Mouse (Mus musculus) embryonic facial prominence, embryonic 10.5 days (tissue): Measurements from ENCODE around the gene Ppp6r3. TPM values are rescaled to one million over a fixed set of nuclear protein-coding genes. Genes with fewer than 3 reads are reported as not detected.
"Not testable (repeated sequence)": the region's sequence is repeated elsewhere in the genome, so short reads cannot be mapped to it uniquely, and the experiment has no call there.

Source experiments
- DNase-seq: peaks from one replicate; pipeline ENCODE4 v3.0.0-alpha.2; 2017; ENCODE audit warnings: low spot score
- H3K27ac ChIP-seq: fragments of 300-500 bp; sonication (generic); replicated peaks from 2 replicates; pipeline ENCODE4 v1.5.1; 2016; ENCODE audit warnings: mild to moderate bottlenecking
- H3K27me3 ChIP-seq: fragments of 300-500 bp; sonication (generic); replicated peaks from 2 replicates; pipeline ENCODE4 v1.6.1; 2016; ENCODE audit warnings: low read depth, mild to moderate bottlenecking; ENCODE audit not compliant: poor library complexity, severe bottlenecking
- H3K36me3 ChIP-seq: fragments of 300-500 bp; sonication (generic); replicated peaks from 2 replicates; pipeline ENCODE4 v1.6.1; 2016; ENCODE audit warnings: mild to moderate bottlenecking, moderate library complexity
- H3K4me1 ChIP-seq: fragments of 300-500 bp; sonication (generic); 2 replicates; pipeline ENCODE4 v1.6.1; 2016
- H3K4me3 ChIP-seq: fragments of 300-500 bp; sonication (generic); 2 replicates; pipeline ENCODE4 v1.5.1; 2016; ENCODE audit warnings: mild to moderate bottlenecking, moderate library complexity
- H3K9me3 ChIP-seq: fragments of 300-500 bp; sonication (generic); 2 replicates; pipeline ENCODE4 v1.6.1; 2016; ENCODE audit warnings: mild to moderate bottlenecking
- WGBS: fragments of 180-500 bp; shearing (Covaris S2); methylation state at CpG from one replicate; pipeline ENCODE4 v1.1.7; 2016; 5-methylcytosine and 5-hydroxymethylcytosine counted together
- polyA plus RNA-seq: library from polyadenylated mRNA; unstranded; fragments of >200 nt; fragmentation: Nextera tagmentation; extraction: Ambion mirVana; gene quantifications from 2 replicates; pipeline ENCODE4 v1.2.1, GENCODE M21; 2016

Ppp6r3 gene
- polyA plus RNA-seq, 1 experiment from 2014 or later: 70.6 TPM

- WGBS: 92% methylated on average over 7 of the region's 7 CpGs
- DNase-seq: no peak
- Histone ChIP-seq H3K36me3 (peaks cover 100% of the 10 kb centered on the region), H3K9me3 (no peaks in the 10 kb centered on the region), H3K4me3 (no peak overlapping the region), H3K4me1 (no peaks in the 10 kb centered on the region), H3K27ac (no peak overlapping the region), H3K27me3 (no peaks in the 10 kb centered on the region)
These were observed 18.0 kb upstream of the Ppp6r3 start for GRCm38 (mm10) chr19:3593379-3594055.

- WGBS: 96% methylated on average over 4 of the region's 4 CpGs
- Histone ChIP-seq H3K27me3 (no peaks in the 10 kb centered on the region), H3K4me3 (no peak overlapping the region), H3K36me3 (peaks cover 96% of the 10 kb centered on the region), H3K4me1 (no peaks in the 10 kb centered on the region), H3K27ac (no peak overlapping the region), H3K9me3 (no peaks in the 10 kb centered on the region)
- no peak for DNase-seq
These were observed 14.4 kb upstream of the Ppp6r3 start for GRCm38 (mm10) chr19:3589968-3590367.

GRCm38 (mm10) chr19:3589547-3589946, 14.0 kb upstream of the Ppp6r3 start:
- 84% methylated on average over 5 of the region's 5 CpGs for WGBS
- H3K9me3 ChIP-seq: no peaks in the 10 kb centered on the region
- no peaks in the 10 kb centered on the region for H3K27me3 ChIP-seq
- H3K4me1 ChIP-seq: no peaks in the 10 kb centered on the region
- H3K36me3 ChIP-seq: peaks cover 96% of the 10 kb centered on the region
- no peak overlapping the region for H3K27ac ChIP-seq
- DNase-seq: no peak
- H3K4me3 ChIP-seq: no peak overlapping the region

- not testable (repeated sequence) for H3K9me3 ChIP-seq, H3K4me3 ChIP-seq, H3K27ac ChIP-seq, H3K4me1 ChIP-seq, H3K27me3 ChIP-seq
- 97% methylated on average over 5 of the region's 5 CpGs for WGBS
- peak; percentile 21 for DNase-seq
- H3K36me3 ChIP-seq: peaks cover 96% of the 10 kb centered on the region
These were observed 12.2 kb upstream of the Ppp6r3 start for GRCm38 (mm10) chr19:3587729-3588128.

- Histone ChIP-seq H3K9me3 (no peaks in the 10 kb centered on the region), H3K27me3 (no peaks in the 10 kb centered on the region), H3K4me3 (no peak overlapping the region), H3K4me1 (no peaks in the 10 kb centered on the region), H3K36me3 (peaks cover 88% of the 10 kb centered on the region), H3K27ac (no peak overlapping the region)
- WGBS: 44% methylated on average over 1 of the region's 1 CpGs
- DNase-seq: peak; percentile 71
These were observed 11.0 kb upstream of the Ppp6r3 start for GRCm38 (mm10) chr19:3586540-3586939.

GRCm38 (mm10) chr19:3586026-3586425, 10.5 kb upstream of the Ppp6r3 start:
- no peak for DNase-seq
- Histone ChIP-seq H3K27ac (no peak overlapping the region), H3K9me3 (no peaks in the 10 kb centered on the region), H3K36me3 (peaks cover 83% of the 10 kb centered on the region), H3K4me1 (no peaks in the 10 kb centered on the region), H3K4me3 (no peak overlapping the region), H3K27me3 (no peaks in the 10 kb centered on the region)
- WGBS: 93% methylated on average over 9 of the region's 9 CpGs

GRCm38 (mm10) chr19:3581326-3581725, 5.8 kb upstream of the Ppp6r3 start:
- Histone ChIP-seq H3K4me1 (peaks cover 16% of the 10 kb centered on the region), H3K4me3 (no peak overlapping the region), H3K27me3 (no peaks in the 10 kb centered on the region), H3K9me3 (no peaks in the 10 kb centered on the region), H3K27ac (no peak overlapping the region), H3K36me3 (peaks cover 39% of the 10 kb centered on the region)
- 36% methylated on average over 7 of the region's 7 CpGs for WGBS
- peak; percentile 64 for DNase-seq

GRCm38 (mm10) chr19:3577911-3578290, 2.4 kb upstream of the Ppp6r3 start:
- H3K36me3 ChIP-seq: peaks cover 5% of the 10 kb centered on the region
- no peak for DNase-seq

GRCm38 (mm10) chr19:3577265-3577910, 1.8 kb upstream of the Ppp6r3 start:
- H3K9me3 ChIP-seq: no peaks in the 10 kb centered on the region
- peak overlapping the region; percentile 98 for H3K27ac ChIP-seq
- peak overlapping the region; percentile 88; the same call in 1 of the 2 replicates for H3K4me3 ChIP-seq
- peaks cover 3% of the 10 kb centered on the region; the same call in 1 of the 2 replicates for H3K36me3 ChIP-seq
- no peaks in the 10 kb centered on the region for H3K27me3 ChIP-seq
- WGBS: 78% methylated on average over 4 of the region's 4 CpGs
- peaks cover 32% of the 10 kb centered on the region for H3K4me1 ChIP-seq
- no peak for DNase-seq

More at GRCm38 (mm10) chr19:3577911-3578290, 2.4 kb upstream of the Ppp6r3 start:
- Histone ChIP-seq H3K27ac (no peak overlapping the region), H3K9me3 (no peaks in the 10 kb centered on the region), H3K27me3 (no peaks in the 10 kb centered on the region), H3K4me1 (peaks cover 32% of the 10 kb centered on the region), H3K4me3 (no peak overlapping the region)

GRCm38 (mm10) chr19:3576451-3577264, 1.1 kb upstream of the Ppp6r3 start:
- H3K4me1 ChIP-seq: peaks cover 32% of the 10 kb centered on the region
- 76% methylated on average over 5 of the region's 5 CpGs for WGBS
- no peaks in the 10 kb centered on the region for H3K9me3 ChIP-seq
- H3K4me3 ChIP-seq: peak overlapping the region; percentile 88
- no peak for DNase-seq
- peak overlapping the region; percentile 98 for H3K27ac ChIP-seq
- H3K27me3 ChIP-seq: no peaks in the 10 kb centered on the region
- H3K36me3 ChIP-seq: peaks cover 8% of the 10 kb centered on the region; the same call in 1 of the 2 replicates

GRCm38 (mm10) chr19:3575276-3575631, 295 bp downstream of the Ppp6r3 start:
- Histone ChIP-seq H3K27me3 (no peaks in the 10 kb centered on the region), H3K27ac (peak overlapping the region; percentile 98), H3K4me3 (peak overlapping the region; percentile 88), H3K9me3 (no peaks in the 10 kb centered on the region), H3K4me1 (peaks cover 32% of the 10 kb centered on the region), H3K36me3 (peaks cover 13% of the 10 kb centered on the region; the same call in 1 of the 2 replicates)
- no peak for DNase-seq
- WGBS: under 1% methylated on average over 49 of the region's 50 CpGs

GRCm38 (mm10) chr19:3574593-3575094, 905 bp downstream of the Ppp6r3 start:
- 2% methylated on average over 9 of the region's 9 CpGs for WGBS
- H3K4me1 ChIP-seq: peaks cover 32% of the 10 kb centered on the region
- H3K9me3 ChIP-seq: no peaks in the 10 kb centered on the region
- H3K27ac ChIP-seq: peak overlapping the region; percentile 98
- DNase-seq: peak; percentile 15
- H3K36me3 ChIP-seq: peaks cover 13% of the 10 kb centered on the region; the same call in 1 of the 2 replicates
- no peaks in the 10 kb centered on the region for H3K27me3 ChIP-seq
- peak overlapping the region; percentile 88 for H3K4me3 ChIP-seq
